Mouse (Mus musculus) small intestine, adult 2 months (tissue): ENCODE measurements around the gene Dcakd. TPM values are rescaled to one million over a fixed set of nuclear protein-coding genes. Genes with fewer than 3 reads are reported as not detected.

Source experiments
- H3K27ac ChIP-seq: fragments of 200-500 bp; 2 replicates; pipeline ENCODE4 v1.5.1; 2012; ENCODE audit warnings: low read depth, low read length, control low read depth, inconsistent platforms; ENCODE audit not compliant: insufficient read depth
- H3K27me3 ChIP-seq: fragments of 200-500 bp; 2 replicates; pipeline ENCODE4 v1.6.1; 2012; ENCODE audit warnings: mild to moderate bottlenecking, moderate library complexity, low read length, inconsistent platforms; ENCODE audit not compliant: control insufficient read depth, insufficient read depth
- H3K36me3 ChIP-seq: fragments of 200-500 bp; 2 replicates; pipeline ENCODE4 v1.6.1; 2012; ENCODE audit warnings: mild to moderate bottlenecking, low read length, control low read depth, inconsistent platforms; ENCODE audit not compliant: control insufficient read depth, insufficient read depth
- H3K4me1 ChIP-seq: fragments of 200-500 bp; 2 replicates; pipeline ENCODE4 v1.6.1; 2012; ENCODE audit warnings: low read length, inconsistent platforms, mixed read lengths; ENCODE audit not compliant: control insufficient read depth, insufficient read depth, insufficient read length
- H3K4me3 ChIP-seq: fragments of 200-500 bp; 2 replicates; pipeline ENCODE4 v1.5.1; 2012; ENCODE audit warnings: low read depth, mild to moderate bottlenecking, control low read depth, inconsistent platforms, low read length, moderate library complexity
- CTCF ChIP-seq: fragments of 200-500 bp; IDR thresholded peaks from 2 replicates; pipeline ENCODE4 v1.5.1; 2012; ENCODE audit warnings: low read depth, mild to moderate bottlenecking, control low read depth, inconsistent platforms, low read length, moderate library complexity, mixed read lengths; ENCODE audit not compliant: insufficient replicate concordance, insufficient read length; ENCODE audit errors: extremely low read depth
- POLR2A ChIP-seq: fragments of 200-500 bp; IDR thresholded peaks from 2 replicates; pipeline ENCODE4 v1.6.1; 2012; ENCODE audit warnings: low read depth, mild to moderate bottlenecking, control low read depth, inconsistent platforms, low read length, moderate library complexity
- WGBS: fragments of 180-500 bp; shearing (Covaris S2); methylation state at CpG from one replicate; pipeline ENCODE4 v1.1.7; 2018; 5-methylcytosine and 5-hydroxymethylcytosine counted together
- polyA plus RNA-seq: library from polyadenylated mRNA; depleted of rRNA; stranded (reverse); fragments of >200 nt; gene quantifications from 2 replicates; pipeline ENCODE4 v1.2.3, GENCODE M21; 2012

Gene Dcakd
- polyA plus RNA-seq, 1 experiment, result 57.7 TPM

DNA sequence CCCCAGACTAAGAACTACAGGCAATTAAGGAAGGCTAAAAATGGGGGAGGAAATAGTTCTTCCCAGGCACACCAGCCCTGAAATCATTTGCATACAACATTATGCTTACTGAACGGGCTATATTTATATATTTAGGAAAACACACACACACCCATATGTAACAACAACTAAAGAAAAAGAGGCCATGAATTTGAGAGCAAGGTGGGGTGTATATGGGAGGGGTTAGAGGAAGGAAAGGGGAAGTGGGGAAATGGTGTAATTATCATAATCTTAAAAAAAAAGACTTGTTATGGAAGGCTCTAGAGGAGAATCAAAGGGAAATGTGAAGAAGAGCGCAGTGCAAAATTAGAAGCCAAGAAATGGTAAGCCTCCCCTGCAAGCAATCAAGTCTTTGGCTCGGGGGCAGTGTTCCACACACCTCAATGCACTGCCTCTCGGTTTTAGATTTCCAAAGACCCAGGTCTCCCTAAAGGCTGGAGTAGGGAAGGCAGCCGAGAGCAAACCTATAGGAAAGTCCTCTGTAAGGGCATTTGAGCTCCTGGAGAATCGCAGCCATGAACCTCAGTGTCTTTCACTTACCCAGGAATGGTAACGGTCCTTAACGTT, 460 bp downstream of the Dcakd start:
- peaks cover 10% of the 10 kb centered on the region for H3K4me1 ChIP-seq
- peak overlapping the region; percentile 89 for H3K4me3 ChIP-seq
- WGBS, result 9% methylated on average over 8 of the region's 8 CpGs
- no peaks in the 10 kb centered on the region for H3K36me3 ChIP-seq
- TF ChIP-seq CTCF (no peak), POLR2A (no peak)
- H3K27ac ChIP-seq, result peak overlapping the region; percentile 45
- no peaks in the 10 kb centered on the region for H3K27me3 ChIP-seq

DNA sequence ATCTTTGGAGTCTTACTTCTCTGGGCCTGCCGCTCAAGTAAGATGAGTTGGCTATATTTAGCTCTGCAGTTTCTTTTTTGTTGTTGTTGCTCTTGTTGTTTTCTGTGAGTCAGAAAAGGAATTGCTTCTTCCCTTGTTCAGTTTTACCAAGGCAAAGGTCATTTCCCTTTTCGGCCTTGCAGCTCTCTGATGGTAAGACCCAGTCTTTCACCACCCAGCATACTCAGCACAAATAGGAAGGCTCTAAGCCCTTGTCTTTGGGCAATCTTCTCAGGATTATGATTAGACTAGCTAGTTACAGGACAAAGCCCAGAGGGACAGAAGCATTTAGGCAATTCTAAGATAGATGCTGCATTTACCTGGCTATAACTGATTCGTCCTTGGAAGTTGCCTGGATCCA, 1.2 kb downstream of the Dcakd start:
- Histone ChIP-seq H3K4me3 (no peak overlapping the region), H3K36me3 (no peaks in the 10 kb centered on the region), H3K27me3 (no peaks in the 10 kb centered on the region), H3K4me1 (peaks cover 5% of the 10 kb centered on the region), H3K27ac (peak overlapping the region; percentile 18)
- TF ChIP-seq CTCF, result no peak
- TF ChIP-seq POLR2A, result no peak
- 73% methylated on average over 3 of the region's 3 CpGs for WGBS

DNA sequence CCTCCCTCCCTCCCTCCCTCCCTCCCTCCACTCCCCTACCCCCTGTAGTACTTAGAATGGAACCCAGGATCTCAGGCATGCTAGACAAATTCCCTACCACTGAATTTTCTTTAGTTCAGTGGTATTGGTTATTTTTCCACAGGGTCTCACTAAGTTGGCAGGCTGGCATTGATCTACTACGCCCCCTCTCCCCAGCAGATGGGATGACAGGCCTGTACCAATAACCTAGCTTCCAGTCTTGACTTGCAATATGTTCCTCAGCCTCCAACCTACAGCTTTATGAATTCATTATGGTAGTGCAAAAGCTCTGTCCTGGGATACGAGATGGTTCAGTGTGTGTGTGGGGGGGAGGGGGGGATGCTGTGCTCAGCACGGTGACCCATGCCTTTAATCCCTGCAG, 4.2 kb downstream of the Dcakd start:
- H3K27ac ChIP-seq, result no peak overlapping the region
- WGBS, result 90% methylated on average over 3 of the region's 3 CpGs
- TF ChIP-seq CTCF (no peak), POLR2A (no peak)
- H3K4me1 ChIP-seq, result peaks cover 2% of the 10 kb centered on the region; the same call in 1 of the 2 replicates
- no peaks in the 10 kb centered on the region for H3K36me3 ChIP-seq
- H3K27me3 ChIP-seq, result no peaks in the 10 kb centered on the region
- no peak overlapping the region for H3K4me3 ChIP-seq

DNA sequence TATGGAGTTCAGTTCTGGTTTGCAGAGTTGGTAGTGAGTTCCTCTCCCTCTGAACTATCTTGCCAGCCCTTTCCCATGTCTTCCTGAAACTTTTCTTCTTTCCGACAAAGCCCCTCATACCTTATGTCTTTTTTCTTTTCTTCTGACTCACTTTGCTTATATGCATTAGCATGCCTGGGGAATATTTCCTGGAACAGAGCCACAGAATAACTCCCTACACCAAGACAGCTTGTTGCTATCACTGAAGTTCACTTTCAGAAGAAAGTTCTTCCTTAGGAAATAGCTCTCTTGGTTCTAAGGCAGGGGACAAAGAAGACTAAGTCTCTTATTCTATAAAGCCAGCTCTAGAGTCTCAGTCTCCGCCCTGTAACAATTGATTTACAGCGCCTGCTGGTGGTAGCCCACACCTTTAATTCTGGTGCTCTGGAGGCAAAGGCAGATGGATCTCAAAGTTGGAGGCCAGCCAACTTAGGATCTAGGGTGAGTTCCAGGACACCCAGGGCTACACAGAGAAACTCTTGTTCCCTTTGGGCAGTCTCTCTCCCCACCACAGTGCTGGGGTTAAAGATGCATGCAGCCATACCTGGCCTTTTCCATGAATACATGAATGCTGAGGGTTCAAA, 7.3 kb downstream of the Dcakd start:
- TF ChIP-seq CTCF, result peak; percentile 25; the same call in 1 of the 2 replicates
- no peak for TF ChIP-seq POLR2A
- H3K27me3 ChIP-seq, result no peaks in the 10 kb centered on the region
- no peaks in the 10 kb centered on the region for H3K4me1 ChIP-seq
- H3K36me3 ChIP-seq, result no peaks in the 10 kb centered on the region
- WGBS, result 46% methylated on average over 3 of the region's 3 CpGs
- H3K27ac ChIP-seq, result no peak overlapping the region
- no peak overlapping the region for H3K4me3 ChIP-seq

DNA sequence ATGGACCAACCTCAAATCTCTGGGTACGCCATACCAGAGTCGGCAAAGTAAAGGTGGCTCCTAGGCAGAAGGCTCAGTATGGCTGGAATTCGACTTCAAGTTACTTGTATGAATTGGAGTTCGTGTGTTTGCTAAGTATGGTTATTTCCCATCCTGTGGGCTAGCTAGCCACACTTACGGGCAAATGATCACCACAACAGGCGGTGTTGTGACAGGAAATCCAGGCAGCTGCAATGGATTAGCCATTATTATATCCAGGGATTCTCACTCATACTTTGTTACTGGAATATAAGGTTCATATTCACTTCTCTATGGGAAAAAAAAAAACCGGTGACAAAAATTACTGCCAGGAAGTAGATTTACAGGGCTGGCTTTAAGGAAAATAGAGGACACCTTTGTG, 8.8 kb downstream of the Dcakd start:
- Histone ChIP-seq H3K4me1 (no peaks in the 10 kb centered on the region), H3K4me3 (no peak overlapping the region), H3K36me3 (no peaks in the 10 kb centered on the region), H3K27me3 (no peaks in the 10 kb centered on the region), H3K27ac (no peak overlapping the region)
- TF ChIP-seq CTCF (no peak), POLR2A (no peak)
- WGBS, result 86% methylated on average over 7 of the region's 7 CpGs

DNA sequence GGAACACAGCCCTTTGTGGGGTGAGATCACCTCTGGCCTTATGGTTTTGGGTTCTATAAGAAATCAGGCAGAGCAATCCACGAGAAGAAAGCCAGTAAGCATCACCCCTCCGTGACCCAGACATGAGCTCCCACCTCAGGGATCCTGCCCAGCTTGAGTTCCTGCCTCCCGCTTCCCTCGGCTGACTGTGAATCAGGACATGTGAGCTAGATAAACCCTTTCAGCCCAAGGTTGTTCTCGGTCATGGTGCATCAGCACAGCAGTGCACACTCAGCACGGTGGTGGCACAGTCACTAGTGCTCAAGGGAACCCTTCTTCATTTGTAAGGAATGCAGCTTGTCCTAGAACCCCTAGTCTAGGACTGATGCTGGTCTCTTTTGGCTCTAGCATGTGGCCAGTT, 9.3 kb downstream of the Dcakd start:
- Histone ChIP-seq H3K27ac (no peak overlapping the region), H3K4me1 (no peaks in the 10 kb centered on the region), H3K27me3 (no peaks in the 10 kb centered on the region), H3K36me3 (no peaks in the 10 kb centered on the region), H3K4me3 (no peak overlapping the region)
- WGBS, result 93% methylated on average over 6 of the region's 6 CpGs
- no peak for TF ChIP-seq CTCF
- TF ChIP-seq POLR2A, result no peak

DNA sequence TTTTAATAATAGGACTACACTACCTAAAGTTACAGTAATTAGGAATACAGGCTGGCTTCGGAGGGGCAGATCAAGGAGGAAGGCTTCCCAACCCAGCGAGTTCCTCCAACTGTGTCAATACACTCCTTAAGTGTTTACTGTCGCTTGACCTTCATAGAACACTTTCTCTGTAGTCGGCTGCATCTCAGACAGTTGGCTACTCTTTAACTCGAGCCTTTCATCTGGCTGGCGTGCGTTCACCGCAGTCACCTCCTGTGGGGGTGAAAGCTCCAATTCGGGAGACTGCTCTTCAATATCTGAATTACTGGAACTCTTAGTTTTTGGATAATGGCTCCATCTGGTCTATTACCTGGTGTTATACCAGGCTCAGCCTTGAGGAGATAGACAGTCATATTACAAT, 10.5 kb downstream of the Dcakd start:
- no peaks in the 10 kb centered on the region for H3K27me3 ChIP-seq
- H3K4me1 ChIP-seq, result no peaks in the 10 kb centered on the region
- H3K36me3 ChIP-seq, result no peaks in the 10 kb centered on the region
- WGBS, result 40% methylated on average over 9 of the region's 9 CpGs
- TF ChIP-seq POLR2A (no peak), CTCF (no peak)
- H3K4me3 ChIP-seq, result no peak overlapping the region
- no peak overlapping the region for H3K27ac ChIP-seq

DNA sequence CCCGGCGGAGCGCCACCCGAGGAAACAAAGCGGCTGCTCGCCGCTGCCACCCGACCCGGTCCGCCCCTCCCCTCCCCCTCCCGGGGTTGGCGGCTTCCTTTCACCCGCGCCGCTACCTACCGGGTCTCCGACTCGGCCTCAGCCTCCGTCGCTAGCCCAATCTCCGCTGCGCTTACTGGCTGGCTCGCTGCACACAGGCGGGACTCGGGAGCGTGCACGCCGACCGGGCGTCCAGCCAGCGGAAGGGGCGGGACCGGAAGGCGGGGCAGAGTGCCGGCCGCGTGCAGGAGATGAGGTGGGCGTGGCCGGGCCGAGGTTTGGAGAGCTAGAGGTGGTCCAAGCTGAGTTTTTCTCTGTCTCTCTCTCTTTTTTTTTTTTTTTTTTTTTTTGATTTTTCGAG, 11.2 kb downstream of the Dcakd start:
- TF ChIP-seq POLR2A (peak; percentile 48), CTCF (no peak)
- under 1% methylated on average over 41 of the region's 41 CpGs for WGBS
- Histone ChIP-seq H3K27ac (peak overlapping the region; percentile 35), H3K27me3 (no peaks in the 10 kb centered on the region), H3K4me1 (no peaks in the 10 kb centered on the region), H3K36me3 (no peaks in the 10 kb centered on the region), H3K4me3 (peak overlapping the region; percentile 92)
